Mouse (Mus musculus) heart, adult 11 months (tissue): ENCODE data around the gene Mras.

Experiments
- DNase-seq: peaks from one replicate; pipeline ENCODE4 v3.0.0; 2022

The Mras gene

GRCm38 (mm10) chr9:99355971-99356370, 81.2 kb downstream of the Mras start:
- DNase-seq, result no peak

DNA sequence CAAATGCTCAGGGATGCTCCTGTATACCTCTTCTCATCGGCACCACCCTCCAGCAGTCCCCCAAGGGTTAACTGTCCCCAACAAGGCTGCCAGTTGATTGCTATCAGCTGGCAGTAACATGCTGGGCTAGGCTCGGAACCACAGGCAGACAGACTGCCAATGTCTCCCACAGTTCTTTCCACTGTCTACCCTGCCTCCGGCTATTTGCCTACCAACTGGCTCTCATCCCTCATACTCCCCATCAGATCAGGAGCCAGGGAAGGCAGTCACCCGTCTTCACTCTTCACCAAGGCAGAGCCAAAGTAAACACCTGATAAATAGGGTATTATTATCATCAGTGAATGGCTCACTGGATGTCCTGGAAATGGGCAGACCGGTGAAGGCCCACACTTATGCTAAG, 82.4 kb downstream of the Mras start:
- DNase-seq, result no peak

- DNase-seq, result no peak
These were observed 83.8 kb downstream of the Mras start for GRCm38 (mm10) chr9:99353390-99353789.

- no peak for DNase-seq
These were observed 84.2 kb downstream of the Mras start for GRCm38 (mm10) chr9:99352964-99353363.

DNA sequence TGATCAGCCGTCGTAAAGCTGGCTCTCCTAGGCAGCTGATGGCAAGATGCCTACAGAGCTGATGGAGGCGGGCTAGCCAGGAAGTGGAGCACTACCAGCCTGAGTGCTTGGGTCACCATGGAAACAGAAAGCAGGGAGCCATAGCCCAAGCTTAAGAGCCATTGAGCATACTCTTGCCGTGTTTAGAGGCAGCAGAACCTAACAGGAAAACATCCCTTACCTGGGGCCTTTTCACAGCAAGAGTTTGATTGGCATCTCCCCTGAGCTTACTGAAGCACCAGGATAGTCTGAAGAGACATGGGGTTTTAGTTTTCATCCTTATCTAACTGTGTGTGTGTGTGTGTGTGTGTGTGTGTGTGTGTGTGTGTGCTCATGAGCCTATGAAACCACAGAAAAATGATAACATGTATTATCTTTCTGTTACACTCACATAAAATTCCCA, 91.8 kb downstream of the Mras start:
- DNase-seq, result no peak

- no peak for DNase-seq
These were observed 95.6 kb downstream of the Mras start for GRCm38 (mm10) chr9:99341600-99341999.

- DNase-seq, result no peak
These were observed 97.1 kb downstream of the Mras start for GRCm38 (mm10) chr9:99340126-99340525.

- DNase-seq, result no peak
These were observed 98.0 kb downstream of the Mras start for GRCm38 (mm10) chr9:99339182-99339581.

DNA sequence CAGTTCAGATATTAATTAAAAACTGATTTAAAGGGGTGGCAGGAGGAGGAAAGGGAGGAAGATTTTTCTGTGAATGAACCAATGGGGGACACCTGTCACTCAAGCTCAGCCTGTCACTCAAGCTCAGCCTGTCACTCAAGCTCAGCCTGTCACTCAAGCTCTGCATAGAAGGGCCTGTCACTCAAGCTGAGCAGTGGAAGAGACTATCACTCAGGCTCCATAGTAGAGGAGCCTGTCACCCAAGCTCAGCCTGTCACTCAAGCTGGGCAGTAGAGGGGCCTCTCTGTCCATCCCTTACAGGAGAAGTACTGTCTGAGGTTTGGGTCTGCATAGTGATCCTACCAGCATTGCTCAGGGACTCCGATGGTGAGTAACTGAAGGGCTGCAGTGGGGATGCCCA, 98.9 kb downstream of the Mras start:
- no peak for DNase-seq

GRCm38 (mm10) chr9:99336538-99336937, 100.6 kb downstream of the Mras start:
- no peak for DNase-seq
